In the genomic region with DNA sequence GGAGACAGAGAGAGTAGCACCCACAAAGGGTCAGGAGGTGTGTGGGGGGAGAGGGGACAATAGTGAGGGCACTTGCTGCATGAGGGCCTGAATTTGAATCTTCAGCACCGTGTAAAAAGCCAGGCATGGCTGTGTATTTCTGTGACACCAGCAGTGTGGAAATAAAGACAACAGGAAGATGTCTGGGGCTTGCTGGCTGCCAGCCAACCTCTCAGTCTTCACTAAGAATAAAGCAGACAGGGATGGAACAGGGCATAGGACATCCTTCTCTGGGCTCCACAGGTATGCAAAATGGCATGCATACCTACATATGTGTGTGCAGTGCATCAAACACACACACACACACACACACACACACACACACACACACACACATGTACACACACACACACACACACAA, we compare ENCODE assay signal across 31 mouse cellular contexts. TPM values are rescaled to one million over a fixed set of nuclear protein-coding genes. Genes with fewer than 3 reads are reported as not detected.
"Had no signal": no experiment of that assay in that cellular context is flagged by ENCODE, and none has a peak within 500 bp of the region (broad histone marks: within the 10 kb centered on the region; RNA-seq: fewer than 3 reads in every experiment).

No protein-coding gene starts in this region.

- H3K9ac ChIP-seq: heart, embryonic 12.5 days; hindbrain, embryonic 12.5 days; hindbrain, embryonic 14.5 days; intestine, embryonic 15.5 days; kidney, embryonic 15.5 days; limb, embryonic 12.5 days; liver, embryonic 13.5 days had no signal

- H3K4me3 ChIP-seq: heart, adult 2 months; heart, embryonic 10.5 days; heart, embryonic 12.5 days; hindbrain, embryonic 10.5 days; hindbrain, embryonic 12.5 days; intestine, embryonic 15.5 days; kidney, embryonic 15.5 days; layer of hippocampus, adult 2 months; left cerebral cortex, adult 2 months; limb, embryonic 10.5 days; limb, embryonic 12.5 days; liver, embryonic 13.5 days had no signal

- H3K36me3 ChIP-seq: heart, embryonic 10.5 days; heart, embryonic 12.5 days; hindbrain, embryonic 10.5 days; hindbrain, embryonic 12.5 days; intestine, embryonic 15.5 days; kidney, embryonic 15.5 days; limb, embryonic 10.5 days; limb, embryonic 12.5 days; liver, embryonic 13.5 days had no signal

- H3K4me2 ChIP-seq: heart, embryonic 12.5 days; hindbrain, embryonic 12.5 days; hindbrain, embryonic 14.5 days; intestine, embryonic 15.5 days; kidney, embryonic 15.5 days; limb, embryonic 12.5 days; liver, embryonic 11.5 days; liver, embryonic 13.5 days had no signal

- H3K27ac ChIP-seq: heart, adult 2 months; heart, embryonic 10.5 days; hindbrain, embryonic 10.5 days; hindbrain, embryonic 12.5 days; hindbrain, embryonic 14.5 days; intestine, embryonic 15.5 days; kidney, embryonic 15.5 days; kidney, postnatal 0 days; layer of hippocampus, adult 2 months; left cerebral cortex, adult 2 months; limb, embryonic 10.5 days; limb, embryonic 12.5 days; liver, embryonic 13.5 days had no signal

- DNase-seq: gastrocnemius, postnatal 14 days; gastrocnemius, postnatal 36 days; heart, adult 11 months; heart, adult 2 months; heart, postnatal 10 days; heart, postnatal 4 days; kidney, adult 18-20 months; kidney, adult 9 months; kidney, postnatal 4 days; liver; liver, embryonic 13.5 days had no signal

- H3K4me1 ChIP-seq: heart, embryonic 12.5 days; hindbrain, embryonic 10.5 days; hindbrain, embryonic 12.5 days; intestine, embryonic 15.5 days; kidney, embryonic 15.5 days; limb, embryonic 12.5 days; liver, embryonic 13.5 days had no signal

- ATAC-seq: hindbrain, embryonic 16.5 days; inflammation-experienced regulatory T-cells, adult 6 months; intestine, embryonic 15.5 days; intestine, postnatal 0 days had no signal

- H3K9me3 ChIP-seq: intestine, embryonic 15.5 days; limb, embryonic 12.5 days had no signal

RNA-seq across cellular contexts. Expression of a gene that starts 3.0 kb away (rescaled TPM):
- polyA plus RNA-seq: gonadal fat pad, adult 2 months; heart, adult 2 months; heart, embryonic 10.5 days; heart, embryonic 12.5 days; heart, embryonic 14.5 days; heart, embryonic 16.5 days; hindbrain, embryonic 12.5 days; hindbrain, embryonic 14.5 days; hindbrain, embryonic 16.5 days; inflammation-experienced regulatory T-cells, adult 6 months; kidney, embryonic 15.5 days; kidney, postnatal 0 days; limb, embryonic 10.5 days; limb, embryonic 12.5 days; limb, embryonic 14.5 days; liver, embryonic 11.5 days; liver, embryonic 13.5 days had no signal

RNA-seq across cellular contexts. Expression of a gene that starts 6.2 kb away (rescaled TPM):
- polyA plus RNA-seq: gonadal fat pad, adult 2 months; heart, adult 2 months; heart, embryonic 14.5 days; heart, embryonic 16.5 days; hindbrain, embryonic 12.5 days; inflammation-experienced regulatory T-cells, adult 6 months; kidney, embryonic 15.5 days; kidney, postnatal 0 days; limb, embryonic 10.5 days; liver, embryonic 13.5 days had no signal
